In genomic region chr11:3514529-3515054, GRCm38 (mm10) we compare ENCODE assay signal across 8 mouse cellular contexts. TPM values are rescaled to one million over a fixed set of nuclear protein-coding genes. Genes with fewer than 3 reads are reported as not detected.
A peak's percentile ranks its signal among the peaks of the same experiment; 100 is the strongest.
DNase-seq lines count a peak whose midpoint lies in the region; ATAC-seq and TF ChIP-seq lines count a peak whose summit lies in the region.

TSS of gene Selenom (plus strand) at chr11:3514684.

- peak; percentile 65 for ATAC-seq in heart, embryonic 12.5 days (ENCODE audit: insufficient number of reproducible peaks, low FRiP score)
- ATAC-seq in kidney, postnatal 0 days (replicated peaks; ENCODE audit: low FRiP score, low read depth): peak; percentile 58
- peak; percentile 76 for ATAC-seq in liver, embryonic 11.5 days (replicated peaks; ENCODE audit: low FRiP score)
- peak; percentile 76 for ATAC-seq in stomach, embryonic 14.5 days (ENCODE audit: insufficient number of reproducible peaks, insufficient read depth, low FRiP score, low read depth)

- peak within 1 kb of the TSS; percentile 76 for H3K9ac ChIP-seq in heart, embryonic 12.5 days
- H3K9ac ChIP-seq in kidney, postnatal 0 days (ENCODE audit: low read depth, low read length): peak within 1 kb of the TSS; percentile 59
- H3K9ac ChIP-seq in liver, embryonic 11.5 days (ENCODE audit: low read depth, low read length): peak within 1 kb of the TSS; percentile 44
- H3K9ac ChIP-seq in stomach, embryonic 14.5 days (replicated peaks; ENCODE audit: low read depth, low read length): peak within 1 kb of the TSS; percentile 28; the same call in 1 of the 2 replicates

- peak within 1 kb of the TSS; percentile 72 for H3K4me2 ChIP-seq in heart, embryonic 12.5 days
- H3K4me2 ChIP-seq in kidney, postnatal 0 days (ENCODE audit: low read length): peak within 1 kb of the TSS; percentile 61
- H3K4me2 ChIP-seq in liver, embryonic 11.5 days: peak within 1 kb of the TSS; percentile 84
- peak within 1 kb of the TSS; percentile 59 for H3K4me2 ChIP-seq in stomach, embryonic 14.5 days (replicated peaks; ENCODE audit: low read depth, low read length)

- H3K79me2 ChIP-seq in C2C12 (ENCODE audit: control insufficient read depth, insufficient read depth): no peaks in the 10 kb centered on the region

- peak within 1 kb of the TSS; percentile 51 for H3K4me3 ChIP-seq in C2C12 (ENCODE audit: insufficient read depth, poor library complexity, severe bottlenecking)
- peak within 1 kb of the TSS; percentile 59 for H3K4me3 ChIP-seq in erythroblast, embryonic 14.5 days (replicated peaks)
- H3K4me3 ChIP-seq in heart, embryonic 12.5 days: peak within 1 kb of the TSS; percentile 54
- H3K4me3 ChIP-seq in kidney, postnatal 0 days (replicated peaks; ENCODE audit: low read depth, low read length): peak within 1 kb of the TSS; percentile 41
- H3K4me3 ChIP-seq in liver, embryonic 11.5 days (ENCODE audit: low read depth, low read length): peak within 1 kb of the TSS; percentile 55
- H3K4me3 ChIP-seq in stomach, embryonic 14.5 days (ENCODE audit: low read depth, low read length): peak within 1 kb of the TSS; percentile 58

- H3K9me3 ChIP-seq in erythroblast, embryonic 14.5 days (ENCODE audit: control insufficient read depth, low read length): no peaks in the 10 kb centered on the region
- no peaks in the 10 kb centered on the region for H3K9me3 ChIP-seq in heart, embryonic 12.5 days (replicated peaks)
- no peaks in the 10 kb centered on the region for H3K9me3 ChIP-seq in kidney, postnatal 0 days (replicated peaks; ENCODE audit: low read length)
- H3K9me3 ChIP-seq in liver, embryonic 11.5 days (ENCODE audit: control insufficient read depth, low read length): no peaks in the 10 kb centered on the region
- no peaks in the 10 kb centered on the region for H3K9me3 ChIP-seq in stomach, embryonic 14.5 days (ENCODE audit: control insufficient read depth, low read depth, low read length)

- WGBS in heart, embryonic 12.5 days: under 1% methylated on average over 26 of the region's 26 CpGs
- WGBS in kidney, postnatal 0 days: under 1% methylated on average over 26 of the region's 26 CpGs
- 1% methylated on average over 26 of the region's 26 CpGs for WGBS in liver, embryonic 11.5 days
- under 1% methylated on average over 26 of the region's 26 CpGs for WGBS in stomach, embryonic 14.5 days

- peak; percentile 78 for TF ChIP-seq CTCF in C2C12 (IDR thresholded peaks at IDR 0.05; ENCODE audit: control insufficient read depth, insufficient read depth, insufficient read length)
- TF ChIP-seq CTCF in brain, embryonic 14.5 days (IDR thresholded peaks at IDR 0.05; ENCODE audit: borderline replicate concordance, extremely low read depth, insufficient read depth, insufficient read length): peak; percentile 93
- TF ChIP-seq CTCF in kidney, postnatal 0 days (IDR thresholded peaks at IDR 0.05; ENCODE audit: low read depth): peak; percentile 99

- H3K36me3 ChIP-seq in C2C12 (ENCODE audit: control insufficient read depth, insufficient read depth): peaks cover 8% of the 10 kb centered on the region
- H3K36me3 ChIP-seq in erythroblast, embryonic 14.5 days (ENCODE audit: control insufficient read depth): no peaks in the 10 kb centered on the region
- peaks cover 12% of the 10 kb centered on the region for H3K36me3 ChIP-seq in heart, embryonic 12.5 days
- H3K36me3 ChIP-seq in kidney, postnatal 0 days (ENCODE audit: insufficient read depth, low read length): 0 out of 2 replicates have a peak, but pooled peaks cover 4% of the 10 kb centered on the region
- no peaks in the 10 kb centered on the region for H3K36me3 ChIP-seq in liver, embryonic 11.5 days (ENCODE audit: control insufficient read depth, insufficient read depth, low read length)
- H3K36me3 ChIP-seq in stomach, embryonic 14.5 days (ENCODE audit: control insufficient read depth, insufficient read depth, low read length): no peaks in the 10 kb centered on the region; the same call in 1 of the 2 replicates

- peak within 1 kb of the TSS; percentile 75 for H3ac ChIP-seq in C2C12 (ENCODE audit: control insufficient read depth, insufficient read length, low read depth)

- peaks cover 13% of the 10 kb centered on the region for H3K4me1 ChIP-seq in erythroblast, embryonic 14.5 days (ENCODE audit: control insufficient read depth)
- H3K4me1 ChIP-seq in heart, embryonic 12.5 days (replicated peaks): peaks cover 50% of the 10 kb centered on the region
- H3K4me1 ChIP-seq in kidney, postnatal 0 days (replicated peaks; ENCODE audit: insufficient read depth, low read length): peaks cover 16% of the 10 kb centered on the region
- peaks cover 11% of the 10 kb centered on the region for H3K4me1 ChIP-seq in liver, embryonic 11.5 days (replicated peaks; ENCODE audit: control insufficient read depth, insufficient read depth, low read length)
- peaks cover 17% of the 10 kb centered on the region for H3K4me1 ChIP-seq in stomach, embryonic 14.5 days (ENCODE audit: control insufficient read depth, insufficient read depth, low read length)

- DNase-seq in brain, embryonic 14.5 days (ENCODE audit: low read depth): peak; percentile 91
- peak; percentile 96 for DNase-seq in kidney, postnatal 0 days (ENCODE audit: low spot score)
- DNase-seq in liver, embryonic 11.5 days (ENCODE audit: low spot score): peak; percentile 86
- DNase-seq in naive thymus-derived CD4-positive, alpha-beta T cell, adult 2 months (ENCODE audit: low read depth): peak; percentile 79

- H3K27me3 ChIP-seq in C2C12 (ENCODE audit: control insufficient read depth, insufficient read depth, insufficient read length): no peaks in the 10 kb centered on the region
- peaks cover 45% of the 10 kb centered on the region for H3K27me3 ChIP-seq in erythroblast, embryonic 14.5 days (ENCODE audit: control insufficient read depth)
- H3K27me3 ChIP-seq in heart, embryonic 12.5 days (replicated peaks): no peaks in the 10 kb centered on the region
- no peaks in the 10 kb centered on the region for H3K27me3 ChIP-seq in kidney, postnatal 0 days (ENCODE audit: insufficient read depth, low read length)
- H3K27me3 ChIP-seq in liver, embryonic 11.5 days (replicated peaks; ENCODE audit: control insufficient read depth, insufficient read depth, low read length): peaks cover 28% of the 10 kb centered on the region
- H3K27me3 ChIP-seq in stomach, embryonic 14.5 days (ENCODE audit: control insufficient read depth, insufficient read depth, low read length): peaks cover 3% of the 10 kb centered on the region; the same call in 1 of the 2 replicates

- TF ChIP-seq POLR2A in brain, embryonic 14.5 days (IDR thresholded peaks at IDR 0.05; ENCODE audit: borderline replicate concordance, extremely low read depth, insufficient read depth, insufficient read length, poor library complexity, severe bottlenecking): peak; percentile 32; the same call in 1 of the 2 replicates

- H3K27ac ChIP-seq in heart, embryonic 12.5 days (ENCODE audit: poor library complexity, severe bottlenecking): peak within 1 kb of the TSS; percentile 27
- 0 out of 2 replicates have a peak within 1 kb of the TSS, but pooled peaks have one; percentile 5 for H3K27ac ChIP-seq in kidney, postnatal 0 days
- H3K27ac ChIP-seq in liver, embryonic 11.5 days (ENCODE audit: low read depth, low read length): no peak within 1 kb of the TSS
- H3K27ac ChIP-seq in stomach, embryonic 14.5 days (ENCODE audit: low read length): no peak within 1 kb of the TSS; the same call in 1 of the 2 replicates

- H3K79me3 ChIP-seq in C2C12 (ENCODE audit: low read depth): no peaks in the 10 kb centered on the region

TF ChIP-seq in C2C12, 6 proteins besides CTCF, POLR2A, EP300 and RAD21:
- TF ChIP-seq USF1 (IDR thresholded peaks at IDR 0.05; ENCODE audit: low read depth): no peak
- no peak for TF ChIP-seq MAX (IDR thresholded peaks at IDR 0.05)
- no peak for TF ChIP-seq MYOG (IDR thresholded peaks at IDR 0.05; ENCODE audit: control insufficient read depth, extremely low read depth, insufficient read length)
- TF ChIP-seq MYOD1 (IDR thresholded peaks at IDR 0.05; ENCODE audit: control insufficient read depth, insufficient read length, low read depth): no peak
- TF ChIP-seq FOSL1 (IDR thresholded peaks at IDR 0.05; ENCODE audit: insufficient read depth, low read length, poor library complexity, severe bottlenecking): no peak
- TF ChIP-seq CEBPB (IDR thresholded peaks at IDR 0.05; ENCODE audit: low read depth): no peak

RNA-seq across cellular contexts. Expression of gene Selenom, which starts in this region (rescaled TPM):
- polyA plus RNA-seq in C2C12 (2012; fragmentation: generic; extraction: Trizol): 77.0 TPM
- 57.4 and 65.9 TPM in 2 replicates for polyA plus RNA-seq in brain, embryonic 14.5 days (2012; rRNA removed)
- 0.37 and 0.41 TPM in 2 replicates for polyA plus RNA-seq in erythroblast, embryonic 14.5 days (2012)
- 125 and 129 TPM in 2 replicates for polyA plus RNA-seq in heart, embryonic 12.5 days (2016; fragmentation: Nextera tagmentation; extraction: Ambion mirVana)
- 124 and 125 TPM in 2 replicates for polyA plus RNA-seq in kidney, postnatal 0 days (2015; fragmentation: Nextera tagmentation; extraction: Ambion mirVana)
- polyA plus RNA-seq in liver, embryonic 11.5 days (2014; fragmentation: Nextera tagmentation; extraction: Ambion mirVana): 27.9 and 35.9 TPM in 2 replicates
- polyA plus RNA-seq in stomach, embryonic 14.5 days (2014; fragmentation: Nextera tagmentation; extraction: Ambion mirVana): 154 and 160 TPM in 2 replicates

Comparison
In these comparisons a context has a peak if more than half of its experiments do, and no peak if none do; other contexts are left out.
1. RNA of gene Selenom (polyA plus RNA-seq): 154 to 160 TPM in stomach, embryonic 14.5 days, 125 to 129 TPM in heart, embryonic 12.5 days, 124 to 125 TPM in kidney, postnatal 0 days, 77.0 TPM in C2C12 (single experiment), 57.4 to 65.9 TPM in brain, embryonic 14.5 days and 27.9 to 35.9 TPM in liver, embryonic 11.5 days; 0.37 to 0.41 TPM in erythroblast, embryonic 14.5 days; every median in the first group is over 10 times any median in the second.
2. H3K27ac ChIP-seq: peak in heart, embryonic 12.5 days (single experiment) and kidney, postnatal 0 days (single experiment); none in liver, embryonic 11.5 days (single experiment) and stomach, embryonic 14.5 days (single experiment).
3. Peak in every context shown above with its lines, with median percentiles within 50 percentile points of each other: H3K4me3 ChIP-seq, CTCF ChIP-seq, DNase-seq, ATAC-seq, H3K4me2 ChIP-seq and H3K9ac ChIP-seq.